Mouse (Mus musculus) gastrocnemius, adult 2 months (tissue): ENCODE results near the gene Ccdc38. TPM values are rescaled to one million over a fixed set of nuclear protein-coding genes. Genes with fewer than 3 reads are reported as not detected.

Experiments
- DNase-seq: peaks from one replicate; pipeline ENCODE4 v3.0.0; 2022
- H3K27ac ChIP-seq: fragments of 200-600 bp; 2 replicates; pipeline ENCODE4 v1.8.1; 2022; ENCODE audit warnings: mild to moderate bottlenecking
- H3K4me3 ChIP-seq: fragments of 200-600 bp; 2 replicates; pipeline ENCODE4 v1.8.1; 2022; ENCODE audit warnings: mild to moderate bottlenecking, moderate library complexity
- CTCF ChIP-seq: fragments of 200-600 bp; IDR thresholded peaks from 2 replicates; pipeline ENCODE4 v1.8.1; 2022; ENCODE audit warnings: antibody characterized with exemption, mild to moderate bottlenecking, moderate library complexity
- intact Hi-C: fragments of 180-260 bp; cut with DNase I; formaldehyde crosslinking; loops from one replicate; pipeline ENCODE4 v1.15.1; 2025
- long read RNA-seq, 2 experiments: library from polyadenylated mRNA; stranded (forward); transcript quantifications; one replicate each; pipeline ENCODE4 v2.0.0; 2021
- total RNA-seq, 2 experiments: library from RNA; stranded (reverse); gene quantifications; 2 replicates each; pipeline ENCODE4 v1.2.3; 2021

Gene Ccdc38
- total RNA-seq: not detected
- long read RNA-seq, experiment 1: 0 reads
- long read RNA-seq, experiment 2: 0 reads

GRCm38 (mm10) chr10:93540431-93541210 lies at the start of gene Ccdc38:
TSS of gene Ccdc38 (plus strand) at chr10:93540632.
- peak; percentile 37 for DNase-seq
- H3K27ac ChIP-seq: peak within 1 kb of the TSS; percentile 32; the same call in 1 of the 2 replicates
- peak within 1 kb of the TSS; percentile 79 for H3K4me3 ChIP-seq
- no peak for TF ChIP-seq CTCF
- intact Hi-C loops: loop anchor here (10.0 kb wide), 1 partner anchor 496 kb away; no protein-coding TSS in a partner anchor

GRCm38 (mm10) chr10:93500864-93501263 lies 39.6 kb upstream of the Ccdc38 start:
- H3K4me3 ChIP-seq: no peak overlapping the region
- no peak for DNase-seq
- intact Hi-C loops: no loop called here
- TF ChIP-seq CTCF: no peak
- no peak overlapping the region for H3K27ac ChIP-seq

GRCm38 (mm10) chr10:93501346-93501745 lies 39.1 kb upstream of the Ccdc38 start:
- no peak for TF ChIP-seq CTCF
- intact Hi-C loops: no loop called here
- Histone ChIP-seq H3K4me3 (no peak overlapping the region), H3K27ac (no peak overlapping the region)
- no peak for DNase-seq

GRCm38 (mm10) chr10:93508383-93508970 lies 32.0 kb upstream of the Ccdc38 start:
- no peak overlapping the region for H3K4me3 ChIP-seq
- no peak for TF ChIP-seq CTCF
- H3K27ac ChIP-seq: no peak overlapping the region
- no peak for DNase-seq
- intact Hi-C loops: no loop called here

GRCm38 (mm10) chr10:93509532-93510153 lies 30.8 kb upstream of the Ccdc38 start:
- no peak for DNase-seq
- intact Hi-C loops: no loop called here
- H3K27ac ChIP-seq: no peak overlapping the region
- TF ChIP-seq CTCF: no peak
- H3K4me3 ChIP-seq: no peak overlapping the region

GRCm38 (mm10) chr10:93515419-93515818 lies 25.0 kb upstream of the Ccdc38 start:
- Histone ChIP-seq H3K27ac (no peak overlapping the region), H3K4me3 (no peak overlapping the region)
- DNase-seq: no peak
- no peak for TF ChIP-seq CTCF
- intact Hi-C loops: no loop called here

- Histone ChIP-seq H3K4me3 (no peak overlapping the region), H3K27ac (no peak overlapping the region)
- TF ChIP-seq CTCF: no peak
- intact Hi-C loops: no loop called here
- DNase-seq: no peak
These were observed 24.5 kb upstream of the Ccdc38 start for GRCm38 (mm10) chr10:93515927-93516326.

- TF ChIP-seq CTCF: no peak
- no peak overlapping the region for H3K4me3 ChIP-seq
- intact Hi-C loops: no loop called here
- no peak overlapping the region for H3K27ac ChIP-seq
- DNase-seq: no peak
These were observed 22.7 kb upstream of the Ccdc38 start for GRCm38 (mm10) chr10:93517754-93518153.

GRCm38 (mm10) chr10:93518186-93518585 lies 22.2 kb upstream of the Ccdc38 start:
- DNase-seq: no peak
- Histone ChIP-seq H3K27ac (no peak overlapping the region), H3K4me3 (no peak overlapping the region)
- TF ChIP-seq CTCF: no peak
- intact Hi-C loops: no loop called here

GRCm38 (mm10) chr10:93518620-93519019 lies 21.8 kb upstream of the Ccdc38 start:
- Histone ChIP-seq H3K4me3 (no peak overlapping the region), H3K27ac (no peak overlapping the region)
- intact Hi-C loops: no loop called here
- no peak for DNase-seq
- no peak for TF ChIP-seq CTCF

- no peak for DNase-seq
- H3K4me3 ChIP-seq: no peak overlapping the region
- no peak overlapping the region for H3K27ac ChIP-seq
- TF ChIP-seq CTCF: no peak
- intact Hi-C loops: no loop called here
These were observed 21.3 kb upstream of the Ccdc38 start for GRCm38 (mm10) chr10:93519159-93519558.

GRCm38 (mm10) chr10:93519756-93520155 lies 20.7 kb upstream of the Ccdc38 start:
- TF ChIP-seq CTCF: no peak
- no peak overlapping the region for H3K4me3 ChIP-seq
- no peak overlapping the region for H3K27ac ChIP-seq
- intact Hi-C loops: no loop called here
- no peak for DNase-seq

GRCm38 (mm10) chr10:93520994-93521393 lies 19.4 kb upstream of the Ccdc38 start:
- intact Hi-C loops: no loop called here
- Histone ChIP-seq H3K27ac (no peak overlapping the region), H3K4me3 (no peak overlapping the region)
- DNase-seq: no peak
- no peak for TF ChIP-seq CTCF
